Mouse (Mus musculus): ENCODE results near the gene Colgalt2. TPM values are rescaled to one million over a fixed set of nuclear protein-coding genes. Genes with fewer than 3 reads are reported as not detected.

Gene Colgalt2
- polyA plus RNA-seq, 1 experiment from 2014 or later, result 3.2 TPM

GRCm38 (mm10) chr1:152455275-152456243 lies 55.9 kb downstream of the Colgalt2 start:
- ATAC-seq (ENCODE audit: extremely low read depth, insufficient number of reproducible peaks, low FRiP score, low TSS enrichment), result no peak
- no peaks in the 10 kb centered on the region for H3K9me3 ChIP-seq
- no peaks in the 10 kb centered on the region for H3K36me3 ChIP-seq
- 76% methylated on average over 10 of the region's 10 CpGs for WGBS
- no peak overlapping the region for H3K27ac ChIP-seq (replicated peaks)
- H3K4me2 ChIP-seq, result no peak overlapping the region
- no peak overlapping the region for H3K9ac ChIP-seq
- no peaks in the 10 kb centered on the region for H3K27me3 ChIP-seq (replicated peaks)
- H3K4me3 ChIP-seq, result no peak overlapping the region
- peaks cover 36% of the 10 kb centered on the region for H3K4me1 ChIP-seq

- ATAC-seq (ENCODE audit: extremely low read depth, insufficient number of reproducible peaks, low FRiP score, low TSS enrichment), result no peak
- no peaks in the 10 kb centered on the region for H3K9me3 ChIP-seq
- H3K4me1 ChIP-seq, result peaks cover 42% of the 10 kb centered on the region
- no peaks in the 10 kb centered on the region for H3K36me3 ChIP-seq
- WGBS, result 68% methylated on average over 3 of the region's 3 CpGs
- no peak overlapping the region for H3K4me2 ChIP-seq
- no peaks in the 10 kb centered on the region for H3K27me3 ChIP-seq (replicated peaks)
- H3K4me3 ChIP-seq, result no peak overlapping the region
- no peak overlapping the region for H3K9ac ChIP-seq
- H3K27ac ChIP-seq (replicated peaks), result no peak overlapping the region
These were observed 56.6 kb downstream of the Colgalt2 start for GRCm38 (mm10) chr1:152456266-152456665.

- Histone ChIP-seq H3K27ac (replicated peaks) (peak overlapping the region; percentile 70), H3K9ac (0 out of 2 replicates have a peak overlapping the region, but pooled peaks have one; percentile 3), H3K36me3 (no peaks in the 10 kb centered on the region), H3K4me1 (peaks cover 55% of the 10 kb centered on the region), H3K4me3 (no peak overlapping the region), H3K9me3 (no peaks in the 10 kb centered on the region), H3K27me3 (replicated peaks) (no peaks in the 10 kb centered on the region), H3K4me2 (no peak overlapping the region)
- ATAC-seq (ENCODE audit: extremely low read depth, insufficient number of reproducible peaks, low FRiP score, low TSS enrichment), result no peak
- 33% methylated on average over 5 of the region's 5 CpGs for WGBS
These were observed 58.0 kb downstream of the Colgalt2 start for GRCm38 (mm10) chr1:152457596-152457995.

- WGBS, result 80% methylated on average over 7 of the region's 7 CpGs
- Histone ChIP-seq H3K4me3 (no peak overlapping the region), H3K4me1 (peaks cover 55% of the 10 kb centered on the region), H3K4me2 (no peak overlapping the region), H3K36me3 (no peaks in the 10 kb centered on the region), H3K9ac (no peak overlapping the region), H3K9me3 (no peaks in the 10 kb centered on the region), H3K27me3 (replicated peaks) (no peaks in the 10 kb centered on the region), H3K27ac (replicated peaks) (no peak overlapping the region)
- no peak for ATAC-seq (ENCODE audit: extremely low read depth, insufficient number of reproducible peaks, low FRiP score, low TSS enrichment)
These were observed 59.4 kb downstream of the Colgalt2 start for GRCm38 (mm10) chr1:152458996-152459395.

DNA sequence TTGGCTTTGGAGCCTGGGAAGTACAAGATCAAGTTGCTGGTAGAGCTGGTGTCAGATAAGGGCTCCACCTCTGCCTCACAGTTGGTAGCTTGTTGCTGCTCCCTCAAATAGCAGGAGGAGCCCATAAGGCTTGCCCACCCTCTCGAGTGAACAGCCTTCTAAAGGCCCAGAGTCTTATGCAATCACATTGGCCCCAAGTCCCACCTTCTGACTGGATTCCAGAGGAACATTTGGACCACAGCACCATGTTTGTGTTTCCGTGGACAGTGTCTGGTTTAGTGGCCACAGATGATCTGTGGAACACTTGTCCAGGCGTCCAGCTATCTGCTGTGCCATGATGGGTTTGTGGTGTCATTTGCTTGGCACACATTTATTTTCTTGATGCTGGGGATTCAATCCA lies 61.3 kb downstream of the Colgalt2 start:
- Histone ChIP-seq H3K27ac (replicated peaks) (peak overlapping the region; percentile 79; the same call in 1 of the 2 replicates), H3K4me2 (no peak overlapping the region), H3K27me3 (replicated peaks) (no peaks in the 10 kb centered on the region), H3K4me1 (peaks cover 44% of the 10 kb centered on the region), H3K9ac (no peak overlapping the region), H3K4me3 (no peak overlapping the region), H3K9me3 (no peaks in the 10 kb centered on the region), H3K36me3 (no peaks in the 10 kb centered on the region)
- no peak for ATAC-seq (ENCODE audit: extremely low read depth, insufficient number of reproducible peaks, low FRiP score, low TSS enrichment)
- 68% methylated on average over 3 of the region's 3 CpGs for WGBS

DNA sequence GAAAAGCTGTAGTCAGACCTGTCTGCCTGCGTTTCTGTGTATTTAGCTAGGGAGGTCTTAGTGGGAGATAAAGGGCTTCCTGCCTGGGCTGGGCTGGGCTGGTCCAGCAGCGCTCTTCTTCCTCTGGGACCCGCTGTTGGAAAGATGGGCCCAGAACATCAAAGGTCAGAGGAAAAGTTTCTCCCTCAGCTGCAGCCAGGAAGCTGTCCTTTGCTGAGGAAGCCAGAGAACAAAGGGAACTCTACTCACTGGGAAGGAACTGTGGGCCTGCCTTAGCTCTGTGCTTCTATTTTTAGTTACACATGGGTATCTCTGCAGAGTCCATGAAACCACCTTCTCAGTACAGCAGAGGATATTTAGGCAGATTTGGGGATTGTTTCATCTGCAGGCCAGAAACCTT lies 62.2 kb downstream of the Colgalt2 start:
- Histone ChIP-seq H3K4me3 (no peak overlapping the region), H3K36me3 (no peaks in the 10 kb centered on the region), H3K9ac (0 out of 2 replicates have a peak overlapping the region, but pooled peaks have one; percentile 33), H3K4me2 (no peak overlapping the region), H3K4me1 (peaks cover 39% of the 10 kb centered on the region), H3K27me3 (replicated peaks) (no peaks in the 10 kb centered on the region), H3K27ac (replicated peaks) (peak overlapping the region; percentile 79), H3K9me3 (no peaks in the 10 kb centered on the region)
- ATAC-seq (ENCODE audit: extremely low read depth, insufficient number of reproducible peaks, low FRiP score, low TSS enrichment), result no peak
- WGBS, result 9% methylated on average over 3 of the region's 3 CpGs

DNA sequence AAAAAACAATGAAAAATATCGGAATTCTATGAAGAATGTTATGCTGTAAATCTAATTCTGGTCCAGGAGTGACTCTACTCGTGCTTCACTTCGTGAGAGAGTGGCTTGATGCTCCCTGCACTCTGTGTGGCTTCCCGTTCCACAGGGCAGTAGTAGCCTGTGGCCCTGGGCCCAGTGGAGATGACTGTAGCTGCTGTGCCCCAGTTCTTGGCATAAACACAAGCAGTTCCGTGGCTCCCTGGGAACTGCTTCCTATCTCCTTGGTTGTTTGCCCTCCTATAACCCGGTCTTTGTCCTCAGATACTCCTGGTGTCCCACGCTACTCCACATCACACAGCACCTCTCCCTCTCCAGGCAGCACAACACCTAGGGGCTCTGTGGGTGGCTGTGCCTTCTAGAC lies 62.7 kb downstream of the Colgalt2 start:
- H3K27me3 ChIP-seq (replicated peaks), result no peaks in the 10 kb centered on the region
- 0 out of 2 replicates have a peak overlapping the region, but pooled peaks have one; percentile 2 for H3K9ac ChIP-seq
- peak overlapping the region; percentile 79 for H3K27ac ChIP-seq (replicated peaks)
- H3K36me3 ChIP-seq, result no peaks in the 10 kb centered on the region
- H3K4me3 ChIP-seq, result no peak overlapping the region
- WGBS, result 59% methylated on average over 7 of the region's 7 CpGs
- no peak overlapping the region for H3K4me2 ChIP-seq
- H3K9me3 ChIP-seq, result no peaks in the 10 kb centered on the region
- H3K4me1 ChIP-seq, result peaks cover 34% of the 10 kb centered on the region
- no peak for ATAC-seq (ENCODE audit: extremely low read depth, insufficient number of reproducible peaks, low FRiP score, low TSS enrichment)

DNA sequence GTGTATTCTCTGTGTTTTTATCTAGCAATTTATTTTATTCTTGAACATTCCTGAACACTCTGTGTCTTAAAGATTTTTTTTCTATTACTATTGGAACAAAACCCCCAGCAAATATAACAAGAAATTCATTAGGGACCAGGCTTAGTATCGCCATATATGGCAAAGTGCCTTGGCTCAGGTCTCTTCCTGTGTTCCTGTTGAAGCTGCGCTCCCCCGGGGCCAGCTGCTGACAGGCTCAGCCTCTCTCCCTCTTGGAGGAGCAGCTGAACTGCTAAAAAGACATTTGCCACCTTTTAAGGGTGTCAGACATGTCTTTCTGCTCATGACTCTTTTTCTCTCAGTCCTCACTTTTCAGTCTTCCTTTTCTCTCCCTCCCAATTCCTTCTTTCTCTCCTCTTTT lies 66.7 kb downstream of the Colgalt2 start:
- H3K9me3 ChIP-seq, result no peaks in the 10 kb centered on the region
- WGBS, result 13% methylated on average over 3 of the region's 3 CpGs
- no peak overlapping the region for H3K9ac ChIP-seq
- H3K27ac ChIP-seq (replicated peaks), result no peak overlapping the region
- no peaks in the 10 kb centered on the region for H3K36me3 ChIP-seq
- ATAC-seq (ENCODE audit: extremely low read depth, insufficient number of reproducible peaks, low FRiP score, low TSS enrichment), result no peak
- H3K4me3 ChIP-seq, result no peak overlapping the region
- H3K4me1 ChIP-seq, result peaks cover 23% of the 10 kb centered on the region
- H3K27me3 ChIP-seq (replicated peaks), result no peaks in the 10 kb centered on the region
- H3K4me2 ChIP-seq, result no peak overlapping the region

GRCm38 (mm10) chr1:152468443-152468842 lies 68.8 kb downstream of the Colgalt2 start:
- H3K4me2 ChIP-seq, result peak overlapping the region; percentile 11; the same call in 1 of the 2 replicates
- peaks cover 11% of the 10 kb centered on the region for H3K4me1 ChIP-seq

GRCm38 (mm10) chr1:152476126-152476525 lies 76.5 kb downstream of the Colgalt2 start:
- Histone ChIP-seq H3K27me3 (replicated peaks) (no peaks in the 10 kb centered on the region), H3K36me3 (no peaks in the 10 kb centered on the region), H3K9ac (no peak overlapping the region), H3K9me3 (no peaks in the 10 kb centered on the region), H3K4me2 (no peak overlapping the region), H3K4me3 (no peak overlapping the region), H3K27ac (replicated peaks) (no peak overlapping the region), H3K4me1 (no peaks in the 10 kb centered on the region)
- WGBS, result 79% methylated on average over 4 of the region's 4 CpGs
- ATAC-seq (ENCODE audit: extremely low read depth, insufficient number of reproducible peaks, low FRiP score, low TSS enrichment), result no peak

More at GRCm38 (mm10) chr1:152468443-152468842, 68.8 kb downstream of the Colgalt2 start:
- Histone ChIP-seq H3K27me3 (replicated peaks) (no peaks in the 10 kb centered on the region), H3K9me3 (no peaks in the 10 kb centered on the region), H3K27ac (replicated peaks) (no peak overlapping the region), H3K36me3 (no peaks in the 10 kb centered on the region), H3K4me3 (no peak overlapping the region), H3K9ac (no peak overlapping the region)
- WGBS, result 53% methylated on average over 9 of the region's 9 CpGs
- no peak for ATAC-seq (ENCODE audit: extremely low read depth, insufficient number of reproducible peaks, low FRiP score, low TSS enrichment)

DNA sequence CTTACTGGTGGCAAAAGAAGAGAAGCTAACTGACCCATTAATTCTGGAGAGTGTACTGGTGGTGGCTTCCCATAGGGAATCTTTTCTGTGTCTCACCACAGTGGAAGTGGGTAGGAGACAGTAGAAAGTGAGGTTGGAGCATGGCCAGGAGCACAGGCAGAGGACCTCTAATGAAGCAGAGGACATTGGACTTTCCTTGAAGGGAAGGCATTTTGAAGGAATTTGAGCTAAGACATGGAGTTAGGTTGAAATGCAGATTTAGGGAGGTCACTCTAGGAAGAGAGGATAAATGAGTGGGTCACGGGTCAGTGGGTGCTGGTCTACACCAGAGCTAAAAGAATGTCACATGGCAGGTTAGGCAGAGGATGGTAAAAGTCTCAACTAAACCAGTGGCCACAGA lies 91.2 kb downstream of the Colgalt2 start:
- WGBS, result 83% methylated on average over 1 of the region's 1 CpGs
- Histone ChIP-seq H3K9me3 (no peaks in the 10 kb centered on the region), H3K9ac (no peak overlapping the region), H3K36me3 (peaks cover 6% of the 10 kb centered on the region; the same call in 1 of the 2 replicates), H3K4me2 (no peak overlapping the region), H3K27ac (replicated peaks) (no peak overlapping the region), H3K27me3 (replicated peaks) (no peaks in the 10 kb centered on the region), H3K4me1 (no peaks in the 10 kb centered on the region), H3K4me3 (no peak overlapping the region)
- ATAC-seq (ENCODE audit: extremely low read depth, insufficient number of reproducible peaks, low FRiP score, low TSS enrichment), result no peak
